Mouse (Mus musculus): ENCODE results near the gene Hmmr. TPM values are rescaled to one million over a fixed set of nuclear protein-coding genes. Genes with fewer than 3 reads are reported as not detected.

The Hmmr gene
- 1 to 10 TPM; 2.5 TPM for total RNA-seq (2021)

GRCm38 (mm10) chr11:40733339-40734174 is at the start of gene Hmmr, which contains the start of gene Nudcd2:
TSS of gene Hmmr (minus strand) at chr11:40733422.
TSS of gene Nudcd2 (plus strand) at chr11:40733667.
- peak; percentile 96 to 98 for DNase-seq (ENCODE audit: extremely low spot score in 1 of 2, low spot score in 2 of 2)
- intact Hi-C loops (cut with DNase I), result loop anchor here (5.0 kb wide), 1 partner anchor 41 kb away; no protein-coding TSS in a partner anchor

DNA sequence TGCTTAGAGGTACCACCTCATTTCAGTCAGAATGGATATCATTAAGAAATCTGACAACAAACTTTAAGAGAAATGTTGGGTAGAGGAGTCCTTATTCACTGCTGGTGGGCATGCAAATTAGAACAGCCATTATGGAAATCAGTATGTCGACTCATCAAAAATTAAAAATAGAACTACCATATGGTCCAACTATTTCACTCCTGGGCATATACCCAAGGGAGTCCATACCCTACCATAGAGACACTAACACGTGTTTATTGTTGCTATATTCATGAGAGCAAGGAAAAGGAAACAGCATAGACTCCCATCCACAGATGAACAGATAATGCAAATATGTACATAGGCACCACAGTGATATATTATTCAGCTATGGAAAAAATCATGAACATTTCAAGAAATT is 48.6 kb upstream of the Hmmr start:
- intact Hi-C loops (cut with DNase I), result loop anchor here (10.0 kb wide), 1 partner anchor 1643 kb away; no protein-coding TSS in a partner anchor
- DNase-seq (ENCODE audit: extremely low spot score in 1 of 2, low spot score in 2 of 2), result no peak

DNA sequence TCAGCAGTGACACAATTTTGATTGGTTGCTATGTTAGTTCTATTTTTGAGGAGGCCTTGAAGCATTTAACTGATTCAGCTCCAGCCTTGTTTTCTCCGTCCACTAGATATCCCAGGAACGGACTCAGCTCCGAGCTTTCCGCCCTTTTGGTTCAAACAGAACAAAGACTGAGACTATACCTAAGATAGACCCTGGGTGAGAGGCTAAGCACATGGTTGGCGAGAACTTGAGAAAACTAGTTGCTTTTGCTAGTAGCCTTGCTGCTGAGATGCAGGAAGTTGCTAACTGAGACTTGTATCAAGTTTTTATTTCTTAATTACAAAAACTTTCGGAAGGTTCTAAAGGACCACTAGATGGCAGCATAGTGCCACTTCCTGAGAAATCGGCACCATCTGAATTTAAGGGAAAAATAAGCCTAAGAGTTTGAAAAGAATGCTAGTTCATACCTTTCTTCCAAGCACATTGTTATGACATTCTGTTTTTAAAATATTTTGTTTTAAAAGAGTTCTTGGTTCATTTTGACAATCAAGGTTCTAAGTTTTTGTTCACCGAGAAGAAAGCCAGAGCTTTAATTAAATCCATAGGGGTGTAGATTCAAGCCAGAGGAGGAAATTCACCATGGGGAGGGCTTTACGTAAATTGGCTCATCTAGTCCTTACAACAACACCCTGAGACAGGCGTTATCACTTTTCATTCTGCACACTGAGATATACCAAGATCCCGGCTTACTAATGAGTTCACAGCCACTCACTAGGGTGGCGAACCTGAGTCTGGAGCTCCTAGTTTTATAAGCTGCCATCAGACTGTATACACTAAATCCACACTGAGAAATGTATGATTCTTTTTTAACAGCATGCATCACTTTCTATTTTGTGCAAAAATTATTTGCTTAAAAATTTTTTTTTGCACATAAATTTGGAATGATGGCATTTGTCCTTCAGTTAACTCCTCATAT is 42.4 kb upstream of the Hmmr start:
- no peak for DNase-seq (ENCODE audit: extremely low spot score in 1 of 2, low spot score in 2 of 2)
- intact Hi-C loops (cut with DNase I), result loop anchor here (10.0 kb wide), 1 partner anchor 1399 kb away; no protein-coding TSS in a partner anchor

- DNase-seq (ENCODE audit: extremely low spot score in 1 of 2, low spot score in 2 of 2), result no peak
- intact Hi-C loops (cut with DNase I), result no loop called here
Observed at GRCm38 (mm10) chr11:40764690-40765089, 31.5 kb upstream of the Hmmr start.

GRCm38 (mm10) chr11:40763395-40763794 is 30.2 kb upstream of the Hmmr start:
- intact Hi-C loops (cut with DNase I), result no loop called here
- no peak for DNase-seq (ENCODE audit: extremely low spot score in 1 of 2, low spot score in 2 of 2)

DNA sequence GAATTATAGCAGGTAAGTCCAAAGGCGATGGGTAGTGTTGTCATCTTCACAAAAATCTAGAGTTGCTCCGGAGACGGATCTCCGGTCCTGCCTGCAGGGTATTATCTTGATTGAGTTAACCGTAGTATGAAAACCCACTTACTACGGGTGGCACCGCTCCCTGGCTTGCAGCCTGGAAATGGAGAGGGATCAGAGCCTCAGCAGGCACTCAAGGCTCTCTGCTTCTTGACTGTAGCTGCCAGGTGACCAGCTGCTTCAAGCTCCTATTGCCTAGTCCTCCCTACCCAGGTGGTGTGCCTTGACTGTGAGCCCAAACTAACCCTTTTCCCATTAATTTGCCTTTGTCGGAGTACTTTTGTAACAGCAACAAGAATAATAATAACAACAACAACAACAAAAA is 26.7 kb upstream of the Hmmr start:
- intact Hi-C loops (cut with DNase I), result no loop called here
- DNase-seq (ENCODE audit: extremely low spot score in 1 of 2, low spot score in 2 of 2), result no peak

GRCm38 (mm10) chr11:40755968-40756367 is 22.7 kb upstream of the Hmmr start:
- no peak for DNase-seq (ENCODE audit: extremely low spot score in 1 of 2, low spot score in 2 of 2)
- intact Hi-C loops (cut with DNase I), result no loop called here

DNA sequence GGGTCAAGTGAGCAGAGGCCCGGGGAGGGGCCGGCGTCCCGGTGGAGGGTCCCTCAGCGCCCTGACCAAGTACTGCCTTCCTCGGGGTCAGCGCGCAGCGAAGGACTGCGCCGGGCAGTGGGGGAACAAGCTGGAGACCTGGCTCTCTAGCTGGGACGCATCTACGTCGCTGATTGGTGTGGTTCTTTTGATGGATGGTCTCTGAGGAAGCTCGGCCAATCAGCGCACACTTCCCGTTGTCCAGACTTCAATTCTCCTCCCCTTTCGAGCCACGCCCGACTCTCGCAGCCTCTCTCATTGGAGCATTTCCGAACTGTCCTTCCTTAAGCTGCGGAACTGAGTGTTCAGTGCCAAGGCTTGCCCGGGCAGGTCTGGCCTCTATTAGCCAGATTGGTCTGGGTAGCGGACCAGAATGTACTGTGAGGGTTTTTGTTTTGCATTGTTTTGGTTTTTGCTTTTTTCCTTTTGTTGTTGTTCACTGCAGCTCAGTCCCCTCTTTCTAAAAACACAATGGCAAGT is 21.9 kb upstream of the Hmmr start, which contains the start of gene Ccng1:
TSS of gene Ccng1 (minus strand) at position 203 of the 519 bp plus-strand sequence.
- intact Hi-C loops (cut with DNase I), result no loop called here
- peak; percentile 93 to 94 for DNase-seq (ENCODE audit: extremely low spot score in 1 of 2, low spot score in 2 of 2)

DNA sequence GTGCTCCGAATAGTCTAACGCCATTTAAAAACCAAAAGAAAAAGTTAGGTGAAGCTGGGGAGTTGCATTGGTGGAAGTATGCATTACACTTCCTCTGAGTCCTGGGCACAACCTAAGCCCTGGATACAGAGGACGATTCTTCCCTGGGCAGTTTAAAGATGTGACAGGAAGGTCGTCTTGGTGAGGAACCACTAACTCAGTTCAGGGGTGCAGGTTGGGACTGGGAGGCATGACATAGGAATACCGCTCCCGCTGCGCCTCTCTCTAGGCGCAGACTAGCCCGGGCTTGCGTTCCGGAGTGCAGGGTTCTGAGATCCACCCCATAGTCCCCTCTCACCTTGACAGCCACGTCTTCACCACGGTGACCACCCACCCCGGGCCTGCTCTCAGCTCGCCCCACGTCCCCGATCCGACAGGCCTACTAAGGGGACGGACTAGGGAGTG is 21.5 kb upstream of the Hmmr start:
- intact Hi-C loops (cut with DNase I), result no loop called here

GRCm38 (mm10) chr11:40753836-40754235 is 20.6 kb upstream of the Hmmr start:
- intact Hi-C loops (cut with DNase I), result no loop called here
- DNase-seq (ENCODE audit: extremely low spot score in 1 of 2, low spot score in 2 of 2), result no peak

More for the DNA sequence above, 21.5 kb upstream of the Hmmr start:
- no peak for DNase-seq (ENCODE audit: extremely low spot score in 1 of 2, low spot score in 2 of 2)

DNA sequence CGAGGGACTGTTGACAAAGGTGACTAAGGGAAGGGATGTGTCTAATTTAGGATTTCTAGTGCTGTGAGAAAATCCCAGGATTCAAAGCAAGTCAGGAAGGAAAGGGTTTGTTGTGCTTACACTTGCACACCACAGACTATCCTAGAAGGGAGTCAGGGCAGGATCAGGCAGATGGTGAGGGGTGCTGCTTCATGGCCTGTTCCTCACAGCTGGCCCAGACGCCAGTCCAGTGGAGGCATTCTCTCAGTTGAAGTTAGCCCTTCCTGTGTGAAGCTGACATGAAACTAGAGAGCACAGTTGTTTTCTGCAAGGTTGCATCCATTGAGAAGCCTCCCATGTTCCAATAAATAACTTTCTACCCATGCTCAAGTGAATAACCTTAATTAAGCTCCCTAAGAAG is 14.5 kb upstream of the Hmmr start:
- intact Hi-C loops (cut with DNase I), result loop anchor here (5.0 kb wide), 1 partner anchor 60 kb away; no protein-coding TSS in a partner anchor

GRCm38 (mm10) chr11:40746361-40746760 is 13.1 kb upstream of the Hmmr start:
- DNase-seq (ENCODE audit: extremely low spot score in 1 of 2, low spot score in 2 of 2), result no peak
- intact Hi-C loops (cut with DNase I), result loop anchor here (5.0 kb wide), 1 partner anchor 59 kb away; no protein-coding TSS in a partner anchor

More for the DNA sequence above, 14.5 kb upstream of the Hmmr start:
- peak in 1 of 2 experiments; percentile 23 for DNase-seq (ENCODE audit: extremely low spot score in 1 of 2, low spot score in 2 of 2)

DNA sequence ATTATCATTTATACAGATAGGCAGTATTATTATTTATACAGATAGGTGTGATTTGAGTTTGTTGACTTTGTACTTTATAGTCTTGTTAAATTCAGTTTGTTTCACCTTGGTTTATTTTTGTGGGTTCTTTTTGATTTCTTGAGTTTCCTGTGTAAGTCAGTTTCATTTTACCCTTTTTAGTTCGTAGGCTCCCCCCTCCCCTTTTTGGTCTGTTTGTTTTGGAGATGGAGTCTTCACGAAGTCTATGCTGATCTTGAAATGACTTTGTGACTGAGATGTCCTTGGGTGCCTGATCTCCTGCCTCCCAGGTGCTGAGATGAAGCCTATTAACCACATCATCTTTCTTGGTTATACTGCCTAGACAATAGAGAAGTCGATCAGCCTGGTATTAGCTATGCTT is 11.1 kb upstream of the Hmmr start:
- DNase-seq (ENCODE audit: extremely low spot score in 1 of 2, low spot score in 2 of 2), result no peak
- intact Hi-C loops (cut with DNase I), result no loop called here

DNA sequence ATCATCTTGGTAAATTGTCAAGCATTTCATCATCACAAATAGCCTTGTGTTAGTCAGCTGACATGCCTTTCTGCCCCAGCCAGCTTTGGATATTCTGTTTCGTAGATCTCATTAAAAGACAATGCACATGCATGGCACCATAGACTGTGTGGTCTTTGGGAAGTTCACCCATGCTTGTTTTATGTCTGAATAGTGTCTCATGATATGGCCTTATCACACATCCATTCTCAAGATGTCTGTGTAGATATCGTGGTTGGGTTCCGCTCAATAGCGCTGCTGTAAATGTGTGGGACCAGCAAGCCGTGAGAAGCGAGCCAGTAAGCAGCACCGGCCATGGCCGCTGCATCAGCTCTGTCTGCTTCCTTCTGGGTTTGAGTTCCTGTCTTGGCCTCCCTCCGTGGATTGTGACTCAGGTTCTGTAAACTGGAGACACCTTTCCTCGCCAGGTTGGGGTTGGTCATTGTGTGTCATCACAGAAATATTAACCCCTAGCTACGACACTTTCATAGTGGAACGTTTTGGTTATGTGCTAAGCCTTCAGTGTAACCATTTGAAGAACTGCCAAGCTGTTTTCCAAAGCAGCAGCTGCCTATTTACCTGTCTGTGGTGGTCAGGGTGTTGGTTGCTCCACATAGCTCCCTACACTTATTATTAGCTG is 8.5 kb upstream of the Hmmr start:
- intact Hi-C loops (cut with DNase I), result no loop called here
- DNase-seq (ENCODE audit: extremely low spot score in 1 of 2, low spot score in 2 of 2), result no peak

- DNase-seq (ENCODE audit: extremely low spot score in 1 of 2, low spot score in 2 of 2), result no peak
- intact Hi-C loops (cut with DNase I), result no loop called here
Observed at GRCm38 (mm10) chr11:40737369-40737768, 4.1 kb upstream of the Hmmr start.

- intact Hi-C loops (cut with DNase I), result loop anchor here (5.0 kb wide), 1 partner anchor 42 kb away; no protein-coding TSS in a partner anchor
- DNase-seq (ENCODE audit: extremely low spot score in 1 of 2, low spot score in 2 of 2), result no peak
Observed at GRCm38 (mm10) chr11:40734251-40734752, 1.1 kb upstream of the Hmmr start.

DNA sequence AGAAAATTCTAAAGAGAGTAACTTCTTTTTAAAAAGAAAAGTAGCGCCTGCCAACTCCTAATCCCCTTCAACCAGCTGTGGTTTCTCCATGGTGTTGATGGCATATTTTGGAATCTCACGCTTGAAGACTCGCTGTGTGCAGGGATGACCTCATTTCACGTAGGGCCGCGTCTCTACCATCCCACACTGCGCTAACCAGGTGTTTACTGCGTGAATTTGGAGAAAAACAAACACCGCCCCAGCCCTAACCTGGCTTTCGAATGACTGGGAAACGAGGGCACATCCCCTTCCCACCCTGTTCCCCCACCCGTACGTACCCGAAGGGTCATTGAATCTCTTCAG is 254 bp downstream of the Hmmr start:
- intact Hi-C loops (cut with DNase I), result loop anchor here (5.0 kb wide), 1 partner anchor 41 kb away; no protein-coding TSS in a partner anchor
- no peak for DNase-seq (ENCODE audit: extremely low spot score in 1 of 2, low spot score in 2 of 2)

DNA sequence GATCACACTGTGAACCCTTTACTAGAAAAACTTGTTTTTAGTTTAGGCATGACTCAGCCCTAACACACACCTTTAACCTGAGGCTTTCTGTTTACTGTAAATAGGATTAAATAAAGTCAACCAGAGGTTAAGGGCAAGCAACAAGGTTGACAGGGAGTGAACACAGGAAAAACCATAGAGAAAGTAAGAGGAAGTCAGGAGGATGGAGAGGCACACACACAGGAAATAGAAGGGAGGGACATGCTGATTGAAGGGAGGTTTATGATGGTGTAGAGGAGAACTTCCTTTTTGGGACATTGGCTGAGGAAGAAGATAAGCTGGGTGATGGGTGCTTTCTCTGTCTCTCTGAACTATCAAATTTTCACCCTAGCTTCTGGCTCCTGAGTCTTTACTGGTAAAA is 14.9 kb downstream of the Hmmr start:
- DNase-seq (ENCODE audit: extremely low spot score in 1 of 2, low spot score in 2 of 2), result no peak
- intact Hi-C loops (cut with DNase I), result no loop called here

Measured in left cerebral cortex, postnatal 10 days (tissue).